Comparison of ENCODE assay signal across 8 mouse cellular contexts in genomic region chr9:64397108-64397507, GRCm38 (mm10). TPM values are rescaled to one million over a fixed set of nuclear protein-coding genes. Genes with fewer than 3 reads are reported as not detected.
DNase-seq lines count a peak whose midpoint lies in the region; ATAC-seq lines count a peak whose summit lies in the region.

No protein-coding gene starts in this region.

- DNase-seq in frontal cortex, postnatal 36 days (ENCODE audit: low spot score in 2 of 2) = no peak
- peak; percentile 31 for DNase-seq in right cerebral cortex, postnatal 14 days
- DNase-seq in right cerebral cortex, adult 2 months (ENCODE audit: low spot score in 2 of 2) = no peak
- DNase-seq in left cerebral cortex, postnatal 10 days (ENCODE audit: extremely low spot score in 1 of 2, low spot score in 2 of 2) = no peak
- DNase-seq in yolk sac, embryonic 10.5 days (ENCODE audit: low spot score) = no peak

- H3K27me3 ChIP-seq in forebrain, embryonic 16.5 days (replicated peaks; ENCODE audit: control insufficient read depth, insufficient read depth, low read length) = no peaks in the 10 kb centered on the region

- 0 out of 2 replicates have a peak, but pooled peaks have one; percentile 36 for ATAC-seq in frontal cortex, adult (ENCODE audit: low TSS enrichment)
- 0 out of 2 replicates have a peak, but pooled peaks have one; percentile 67 for ATAC-seq in forebrain, embryonic 16.5 days
- ATAC-seq in megakaryocyte progenitor cell, adult 5-6 weeks (replicated peaks; ENCODE audit: poor library complexity) = peak; percentile 77

- H3K4me2 ChIP-seq in forebrain, embryonic 16.5 days (ENCODE audit: low read length) = no peak overlapping the region

- no peak overlapping the region for H3K4me3 ChIP-seq in forebrain, embryonic 16.5 days (replicated peaks; ENCODE audit: low read length)

- no peaks in the 10 kb centered on the region for H3K9me3 ChIP-seq in forebrain, embryonic 16.5 days (ENCODE audit: control insufficient read depth, low read length)

- peaks cover 8% of the 10 kb centered on the region for H3K4me1 ChIP-seq in forebrain, embryonic 16.5 days (replicated peaks; ENCODE audit: control insufficient read depth, insufficient read depth, low read length)

- WGBS in forebrain, embryonic 16.5 days = 8% methylated on average over 1 of the region's 1 CpGs

- intact Hi-C loops in left cerebral cortex, postnatal 10 days (cut with DNase I) = no loop called here

- no peaks in the 10 kb centered on the region for H3K36me3 ChIP-seq in forebrain, embryonic 16.5 days (ENCODE audit: control insufficient read depth, insufficient read depth)

- no peak overlapping the region for H3K27ac ChIP-seq in forebrain, embryonic 16.5 days (ENCODE audit: low read length)

- H3K9ac ChIP-seq in forebrain, embryonic 16.5 days (replicated peaks; ENCODE audit: low read depth, low read length) = no peak overlapping the region

RNA-seq across cellular contexts. Expression of gene Megf11, which starts 11.7 kb away (rescaled TPM):
- 6.8 and 10.1 TPM in 2 replicates for polyA plus RNA-seq in forebrain, embryonic 16.5 days (2015; fragmentation: Nextera tagmentation; extraction: Ambion mirVana)
- not detected in 2 replicates for total RNA-seq in megakaryocyte progenitor cell, adult 5-6 weeks (2015)
- total RNA-seq in megakaryocyte progenitor cell, adult 5-6 weeks (2017) = 0.03 TPM in 1 of 2 replicates, not detected in the other
- 1 to 10 TPM; 7.3 to 9.1 TPM for total RNA-seq in left cerebral cortex, postnatal 10 days (2021)

RNA-seq across cellular contexts. Expression of gene Dis3l, which starts 56.0 kb away (rescaled TPM):
- polyA plus RNA-seq in forebrain, embryonic 16.5 days (2015; fragmentation: Nextera tagmentation; extraction: Ambion mirVana) = 25.3 and 25.9 TPM in 2 replicates
- total RNA-seq in megakaryocyte progenitor cell, adult 5-6 weeks (2015) = 14.2 and 14.9 TPM in 2 replicates
- total RNA-seq in megakaryocyte progenitor cell, adult 5-6 weeks (2017) = 17.8 and 20.7 TPM in 2 replicates
- total RNA-seq in left cerebral cortex, postnatal 10 days (2021) = 10 to 100 TPM; 28.5 to 30.2 TPM

Comparison
In these comparisons a context has a peak if more than half of its experiments do, and no peak if none do; other contexts are left out.
1. RNA of gene Megf11, which starts 11.7 kb away (total RNA-seq): 7.3 to 9.1 TPM in left cerebral cortex, postnatal 10 days; 0.03 TPM in megakaryocyte progenitor cell, adult 5-6 weeks; every median in the first group is over 4 times any median in the second.
2. Peak in every context shown above with its lines, with median percentiles within 50 percentile points of each other: ATAC-seq.